Mouse (Mus musculus): Measurements from ENCODE around the gene Psmb5. TPM values are rescaled to one million over a fixed set of nuclear protein-coding genes. Genes with fewer than 3 reads are reported as not detected.
"Not testable (repeated sequence)": the region's sequence is repeated elsewhere in the genome, so short reads cannot be mapped to it uniquely, and the experiment has no call there.

Psmb5 gene
- total RNA-seq, 2 experiments from 2014 or later = 166 to 167 TPM

DNA sequence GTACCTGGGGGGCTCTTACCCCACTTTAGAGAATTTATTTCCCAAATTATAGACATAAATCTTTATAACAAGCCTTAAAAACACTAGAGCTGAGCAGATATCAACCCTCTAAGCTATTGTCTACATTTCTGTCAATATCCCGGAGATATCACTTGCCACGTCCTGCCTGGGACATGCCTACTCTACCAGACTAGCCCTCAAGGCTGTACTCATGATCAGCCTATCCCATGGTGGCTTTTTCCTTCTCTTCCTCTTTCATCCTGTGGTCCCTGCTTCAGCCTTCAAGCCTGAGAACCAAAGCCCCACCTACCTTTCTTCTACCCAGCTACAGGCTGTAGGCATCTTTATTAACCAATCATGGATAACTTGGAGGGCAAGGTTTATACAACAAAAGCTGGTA, 12.0 kb upstream of the Psmb5 start:
- H3K27ac ChIP-seq = no peak overlapping the region

DNA sequence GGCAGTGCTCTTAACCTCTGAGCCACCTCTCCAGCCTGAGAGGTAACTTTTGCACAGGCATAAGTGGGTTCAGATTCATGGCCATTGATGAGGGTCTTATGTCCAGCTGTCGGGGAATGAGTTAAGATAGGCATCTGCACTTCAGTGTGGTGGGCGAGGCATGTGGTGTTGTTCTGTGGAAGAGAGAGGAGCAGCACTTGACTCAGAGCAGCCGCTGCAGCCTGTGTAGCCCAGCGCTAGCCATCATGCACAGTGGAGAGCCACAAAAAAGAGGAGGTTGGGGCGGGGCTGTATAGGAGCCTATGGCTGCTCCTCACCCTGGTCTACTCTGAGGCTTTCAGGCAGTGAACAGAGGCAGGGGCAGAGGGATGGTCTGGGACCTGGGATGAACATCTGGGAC, 10.3 kb upstream of the Psmb5 start:
- no peak for DNase-seq (ENCODE audit: extremely low spot score in 1 of 2, low spot score in 2 of 2)
- Histone ChIP-seq H3K27ac (no peak overlapping the region), H3K4me3 (no peak overlapping the region)
- no peak for TF ChIP-seq CTCF (IDR thresholded peaks at IDR 0.05)
- intact Hi-C loops (cut with DNase I) = no loop called here

More for the DNA sequence above, 12.0 kb upstream of the Psmb5 start:
- intact Hi-C loops (cut with DNase I) = no loop called here
- H3K4me3 ChIP-seq = no peak overlapping the region
- no peak for DNase-seq (ENCODE audit: extremely low spot score in 1 of 2, low spot score in 2 of 2)
- TF ChIP-seq CTCF (IDR thresholded peaks at IDR 0.05) = no peak

- DNase-seq (ENCODE audit: extremely low spot score in 1 of 2, low spot score in 2 of 2) = no peak
- intact Hi-C loops (cut with DNase I) = no loop called here
- no peak for TF ChIP-seq CTCF (IDR thresholded peaks at IDR 0.05)
- Histone ChIP-seq H3K4me3 (no peak overlapping the region), H3K27ac (peak overlapping the region; percentile 19; the same call in 1 of the 2 replicates)
These were observed 7.2 kb upstream of the Psmb5 start for GRCm38 (mm10) chr14:54624976-54625375.

- Histone ChIP-seq H3K4me3 (no peak overlapping the region), H3K27ac (no peak overlapping the region)
- intact Hi-C loops (cut with DNase I) = no loop called here
- DNase-seq (ENCODE audit: extremely low spot score in 1 of 2, low spot score in 2 of 2) = no peak
- TF ChIP-seq CTCF (IDR thresholded peaks at IDR 0.05) = no peak
These were observed 5.5 kb upstream of the Psmb5 start for GRCm38 (mm10) chr14:54623334-54623733.

DNA sequence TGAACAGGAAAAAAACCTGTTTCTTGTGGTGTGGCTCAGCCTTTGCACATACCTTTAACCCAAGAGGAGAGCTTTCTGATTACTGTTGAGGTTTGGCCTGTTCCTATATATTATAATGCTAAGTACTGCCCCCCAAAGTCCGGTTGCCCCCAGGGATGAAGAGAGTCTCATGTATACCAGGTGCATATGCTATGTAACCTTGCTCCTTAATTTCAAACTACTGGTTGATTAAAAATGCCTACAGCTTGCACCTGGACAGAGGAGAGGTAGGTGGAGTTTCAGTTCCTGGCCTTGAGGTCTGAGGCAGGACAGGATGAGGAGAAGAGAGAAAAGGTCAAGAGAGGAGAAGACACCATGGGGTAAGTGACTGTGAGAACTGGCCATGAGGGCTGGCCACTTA, 3.3 kb upstream of the Psmb5 start, which contains the start of gene Psmb11:
Psmb11 (plus strand) TSS at position 301 of the 400 bp plus-strand sequence.
- TF ChIP-seq CTCF (IDR thresholded peaks at IDR 0.05) = no peak
- intact Hi-C loops (cut with DNase I) = no loop called here
- Histone ChIP-seq H3K27ac (no peak within 1 kb of the TSS), H3K4me3 (no peak within 1 kb of the TSS)
- no peak for DNase-seq (ENCODE audit: extremely low spot score in 1 of 2, low spot score in 2 of 2)

GRCm38 (mm10) chr14:54617152-54617896, 498 bp downstream of the Psmb5 start:
- intact Hi-C loops (cut with DNase I) = no loop called here

DNA sequence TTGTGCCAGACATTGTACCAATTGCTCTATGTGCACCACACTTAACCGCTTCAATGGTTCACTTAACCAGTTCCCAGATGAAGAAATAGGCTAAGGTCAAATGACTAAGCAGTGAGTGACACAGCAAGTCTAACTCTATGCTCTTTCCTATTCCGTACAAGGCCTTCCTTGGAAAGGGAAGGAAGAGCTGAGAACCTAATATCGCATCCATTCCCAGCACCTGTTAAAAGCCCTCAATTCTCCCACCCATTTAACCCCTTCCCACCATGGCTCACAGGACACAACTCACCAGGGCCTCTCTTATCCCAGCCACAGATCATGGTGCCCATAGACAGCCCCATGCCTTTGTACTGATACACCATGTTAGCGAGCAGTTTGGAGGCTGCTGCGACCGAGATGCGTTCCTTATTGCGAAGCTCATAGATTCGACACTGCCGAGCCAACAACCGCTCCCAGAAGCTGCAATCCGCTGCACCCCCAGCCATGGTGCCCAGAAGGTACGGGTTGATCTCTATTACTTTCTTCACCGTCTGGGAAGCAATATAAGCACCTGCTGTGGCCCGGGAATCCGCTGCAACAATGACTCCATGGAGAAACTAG, 1.5 kb downstream of the Psmb5 start:
- intact Hi-C loops (cut with DNase I) = no loop called here
- H3K27ac ChIP-seq = no peak overlapping the region
- no peak overlapping the region for H3K4me3 ChIP-seq
- DNase-seq (ENCODE audit: extremely low spot score in 1 of 2, low spot score in 2 of 2) = no peak
- no peak for TF ChIP-seq CTCF (IDR thresholded peaks at IDR 0.05)

More at GRCm38 (mm10) chr14:54617152-54617896, 498 bp downstream of the Psmb5 start:
- Histone ChIP-seq H3K27ac (peak overlapping the region; percentile 96), H3K4me3 (peak overlapping the region; percentile 76)
- TF ChIP-seq CTCF (IDR thresholded peaks at IDR 0.05) = peak; percentile 18
- no peak for DNase-seq (ENCODE audit: extremely low spot score in 1 of 2, low spot score in 2 of 2)

DNA sequence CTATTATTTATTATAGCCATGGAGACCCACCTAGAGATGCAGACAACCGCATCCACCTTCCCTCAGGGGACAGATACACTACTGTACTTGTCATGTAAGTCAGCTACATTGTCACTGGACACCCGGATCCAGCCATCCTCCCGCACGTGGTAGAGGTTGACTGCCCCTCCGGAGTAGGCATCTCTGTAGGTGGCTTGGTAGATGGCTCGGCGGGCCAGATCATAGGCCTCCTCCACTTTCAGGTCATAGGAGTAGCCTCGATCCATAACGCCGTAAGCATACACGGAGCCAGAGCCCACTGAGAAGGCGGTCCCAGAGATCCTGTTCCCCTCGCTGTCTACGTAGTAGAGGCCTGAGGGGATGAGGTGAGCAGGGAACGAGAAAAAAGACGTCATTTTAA, 3.7 kb downstream of the Psmb5 start:
- H3K4me3 ChIP-seq; H3K27ac ChIP-seq; DNase-seq (ENCODE audit: extremely low spot score in 1 of 2, low spot score in 2 of 2); intact Hi-C loops (cut with DNase I): not testable (repeated sequence)

DNA sequence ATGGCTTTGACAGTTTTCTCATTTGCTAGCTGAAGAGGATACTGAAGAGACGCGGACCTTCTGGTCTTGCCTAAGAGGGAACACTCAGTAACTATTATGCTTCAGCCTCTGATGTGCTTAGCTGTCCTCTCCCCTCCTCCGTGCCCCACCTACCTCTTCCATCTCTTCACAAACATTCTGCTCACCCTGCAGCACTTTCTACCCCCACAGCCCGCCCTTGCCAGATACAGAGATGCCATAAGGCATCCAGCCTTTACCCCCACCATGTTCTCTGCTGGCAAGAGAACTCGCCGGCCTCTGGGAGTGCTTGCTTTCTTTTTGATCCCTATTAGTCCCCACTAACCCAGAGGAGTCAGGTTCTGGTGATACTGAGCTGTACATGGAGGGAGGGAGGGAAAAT, 7.2 kb downstream of the Psmb5 start:
- peak overlapping the region; percentile 71 for H3K27ac ChIP-seq
- no peak for DNase-seq (ENCODE audit: extremely low spot score in 1 of 2, low spot score in 2 of 2)
- no peak overlapping the region for H3K4me3 ChIP-seq
- intact Hi-C loops (cut with DNase I) = loop anchor here (2.0 kb wide), 1 partner anchor 18 kb away; no protein-coding TSS in a partner anchor
- TF ChIP-seq CTCF (IDR thresholded peaks at IDR 0.05) = no peak

DNA sequence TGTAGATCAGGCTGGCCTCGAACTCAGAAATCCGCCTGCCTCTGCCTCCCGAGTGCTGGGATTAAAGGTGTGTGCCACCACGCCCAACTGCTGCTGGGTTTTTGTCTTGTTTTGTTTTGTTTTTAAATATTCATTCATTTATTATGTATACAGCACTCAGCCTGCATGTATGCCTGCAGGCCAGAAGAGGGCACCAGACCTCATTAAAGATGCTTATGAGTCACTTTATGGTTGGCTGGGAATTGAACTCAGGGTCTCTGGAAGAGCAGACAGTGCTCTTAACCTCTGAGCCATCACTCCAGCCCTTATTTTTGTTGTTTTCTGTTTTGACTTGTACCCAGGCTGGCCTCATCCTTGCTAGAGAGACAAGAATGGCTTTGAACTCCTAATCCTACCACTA, 7.9 kb downstream of the Psmb5 start:
- TF ChIP-seq CTCF (IDR thresholded peaks at IDR 0.05) = peak; percentile 58
- no peak for DNase-seq (ENCODE audit: extremely low spot score in 1 of 2, low spot score in 2 of 2)
- intact Hi-C loops (cut with DNase I) = loop anchor here (2.0 kb wide), 1 partner anchor 17 kb away; no protein-coding TSS in a partner anchor
- H3K27ac ChIP-seq = peak overlapping the region; percentile 71
- no peak overlapping the region for H3K4me3 ChIP-seq

DNA sequence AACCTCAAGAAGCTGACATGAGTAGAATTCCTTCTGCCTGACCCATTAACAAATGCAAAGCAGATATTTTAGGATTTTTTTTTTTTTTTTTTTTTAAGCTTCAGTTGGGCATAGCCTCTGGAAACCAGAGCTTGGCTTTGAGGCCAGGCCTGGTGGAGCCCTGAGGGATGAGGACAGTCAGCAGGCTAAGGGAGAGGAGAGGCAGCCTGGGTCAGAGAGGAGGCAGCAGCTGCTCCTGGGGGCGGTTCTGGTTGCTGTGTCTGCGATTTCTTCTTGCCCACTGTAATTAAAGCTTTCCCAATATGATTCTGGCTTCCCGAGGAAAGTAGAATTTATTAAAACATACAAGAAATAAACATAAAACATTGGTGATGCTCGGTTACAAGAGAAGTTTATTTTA, 8.6 kb downstream of the Psmb5 start:
- TF ChIP-seq CTCF (IDR thresholded peaks at IDR 0.05) = no peak
- intact Hi-C loops (cut with DNase I) = no loop called here
- Histone ChIP-seq H3K27ac (peak overlapping the region; percentile 32; the same call in 1 of the 2 replicates), H3K4me3 (no peak overlapping the region)
- DNase-seq (ENCODE audit: extremely low spot score in 1 of 2, low spot score in 2 of 2) = no peak

DNA sequence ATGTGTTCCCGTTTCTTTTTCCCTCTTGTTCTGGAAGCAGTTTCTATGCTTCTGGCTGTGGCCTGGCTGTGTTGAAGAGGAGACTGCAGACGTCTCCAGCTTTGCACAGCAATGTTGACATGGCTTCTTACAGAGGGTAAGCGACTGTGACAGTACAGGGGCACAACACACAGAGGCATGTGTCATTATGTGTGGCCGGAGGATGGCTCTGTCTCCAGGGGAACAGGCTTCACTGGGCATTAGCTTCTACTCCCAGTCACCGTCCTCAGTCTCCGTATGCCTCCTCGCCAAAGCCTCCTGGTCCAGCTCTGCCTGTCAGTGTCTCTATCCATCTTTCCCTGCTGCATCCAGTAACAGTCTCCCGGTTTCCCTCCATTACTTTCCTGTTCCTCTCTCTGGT, 10.6 kb downstream of the Psmb5 start:
- DNase-seq (ENCODE audit: extremely low spot score in 1 of 2, low spot score in 2 of 2) = no peak
- TF ChIP-seq CTCF (IDR thresholded peaks at IDR 0.05) = no peak
- intact Hi-C loops (cut with DNase I) = no loop called here
- no peak overlapping the region for H3K4me3 ChIP-seq
- no peak overlapping the region for H3K27ac ChIP-seq

All from left cerebral cortex, adult 2 months (tissue).